Mouse (Mus musculus) lung, postnatal 14 days (tissue): ENCODE data around the gene 1700028K03Rik.

Experiments
- DNase-seq: peaks from one replicate; pipeline ENCODE4 v3.0.0; 2021

The 1700028K03Rik gene

DNA sequence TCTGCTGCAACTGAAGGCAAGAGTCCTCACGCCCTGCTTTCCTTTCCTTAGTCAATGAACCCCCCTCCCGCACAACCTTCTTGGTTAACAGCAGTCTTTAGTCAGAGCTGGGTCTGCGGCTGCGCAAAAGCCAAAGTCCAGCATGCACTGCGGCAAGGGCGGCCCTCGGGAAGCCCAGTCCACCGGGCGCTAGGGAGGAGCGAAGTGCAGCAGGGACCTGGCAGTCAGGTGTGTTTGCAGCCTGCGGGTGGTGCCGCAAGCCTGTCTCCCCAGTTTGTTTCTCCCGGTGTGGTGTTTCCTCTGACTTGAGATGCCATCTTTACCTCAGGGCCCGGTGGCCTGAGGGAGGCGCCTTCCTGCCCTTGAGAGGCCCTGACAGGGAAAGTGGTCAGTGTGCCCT, at the start of gene 1700028K03Rik:
1700028K03Rik (plus strand) TSS at position 129 of the 400 bp plus-strand sequence.
- no peak for DNase-seq

DNA sequence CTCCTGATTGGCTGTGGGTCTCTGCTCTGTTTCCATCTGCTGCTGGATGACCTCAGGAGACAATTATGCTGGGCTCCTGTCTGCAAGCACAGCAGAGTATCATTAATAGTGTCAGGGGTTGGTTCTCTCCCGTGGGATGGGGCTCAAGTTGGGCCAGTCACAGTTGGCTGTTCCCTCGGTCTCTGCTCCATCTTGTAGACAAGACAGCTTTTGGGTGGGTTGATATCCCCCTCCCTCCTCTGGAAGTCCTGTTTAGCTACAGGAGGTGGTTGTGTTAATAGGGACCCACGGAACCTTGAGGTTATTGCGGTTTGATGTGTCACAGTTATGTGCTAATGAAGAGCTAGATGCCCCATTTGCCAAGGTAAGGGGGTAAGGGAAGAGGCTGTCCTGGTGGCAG, 45.5 kb upstream of the 1700028K03Rik start:
- DNase-seq, result no peak

DNA sequence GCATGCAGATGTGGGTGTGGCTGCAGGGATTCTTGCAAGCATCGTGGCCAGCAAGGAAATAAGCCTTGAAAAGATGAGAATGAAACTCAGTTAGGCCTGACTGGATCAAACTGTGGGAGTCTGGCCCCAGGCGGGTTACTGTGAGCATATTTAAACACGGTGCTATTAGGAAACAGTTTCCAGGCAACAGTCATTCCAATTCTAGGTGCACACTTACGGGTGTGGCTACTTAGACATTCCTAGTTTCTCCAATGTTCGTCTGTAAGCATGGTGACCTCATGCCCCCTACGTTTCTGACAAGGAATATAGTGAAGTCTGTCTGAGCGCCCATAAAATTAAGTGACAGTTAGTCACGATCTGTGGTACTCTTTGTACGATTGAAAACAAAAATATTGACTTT, 43.5 kb upstream of the 1700028K03Rik start:
- DNase-seq, result no peak

DNA sequence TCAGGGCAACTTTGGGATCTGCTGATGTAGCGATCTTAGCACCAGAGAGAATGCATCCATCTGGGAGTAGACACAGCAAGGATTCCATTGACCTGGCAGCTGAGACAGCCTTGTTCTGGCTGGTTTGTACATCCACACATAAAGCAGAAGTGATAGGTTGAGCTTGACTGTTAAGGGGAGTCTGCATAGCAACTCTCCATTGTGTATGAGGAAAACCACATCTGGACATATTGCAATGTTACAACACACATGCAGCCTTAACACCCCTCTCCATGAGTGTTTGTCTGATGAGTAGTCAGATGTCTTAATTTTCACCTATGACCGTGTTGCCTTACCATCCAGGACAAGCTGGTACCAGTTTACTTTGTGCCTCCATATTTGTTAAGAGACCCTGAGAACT, 42.0 kb upstream of the 1700028K03Rik start:
- no peak for DNase-seq

DNA sequence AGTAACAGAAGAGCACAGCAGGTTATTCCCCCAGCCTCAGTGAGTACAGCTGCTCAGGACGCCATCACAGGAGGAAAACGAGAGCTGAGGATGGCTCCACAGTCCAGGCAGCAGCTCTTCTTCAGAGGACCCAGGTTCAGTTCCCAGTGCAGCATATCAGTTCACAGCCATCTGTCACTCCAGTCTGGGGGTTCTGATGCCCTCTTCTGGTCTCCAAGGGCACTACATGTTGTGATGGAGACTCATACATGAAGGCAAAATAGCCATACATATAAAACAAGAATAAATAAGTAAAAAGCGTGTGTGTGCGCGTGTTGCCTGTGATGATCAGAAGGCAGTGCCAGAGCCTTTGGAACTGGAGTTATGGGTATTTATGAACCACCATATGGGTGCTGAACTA, 39.8 kb upstream of the 1700028K03Rik start:
- DNase-seq, result no peak

DNA sequence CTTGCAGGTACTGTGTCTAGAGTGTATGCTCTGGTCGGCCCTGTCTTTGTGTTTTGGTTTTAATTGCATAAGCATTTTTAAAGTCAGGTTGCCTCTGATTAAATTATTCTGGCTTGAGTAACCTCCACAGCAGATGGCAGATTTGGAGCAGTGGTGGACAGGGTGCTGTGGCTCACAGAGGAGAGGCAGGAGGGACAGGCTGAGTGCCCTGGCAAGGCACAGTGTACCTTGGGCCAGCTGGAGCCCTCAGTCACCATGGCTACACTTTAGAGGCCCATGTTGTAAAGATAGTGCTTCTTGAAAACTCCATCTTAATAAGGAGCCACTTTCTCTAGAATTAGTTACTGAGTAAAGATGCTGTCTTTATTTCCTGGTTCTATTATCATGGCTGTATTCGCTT, 38.5 kb upstream of the 1700028K03Rik start:
- no peak for DNase-seq

DNA sequence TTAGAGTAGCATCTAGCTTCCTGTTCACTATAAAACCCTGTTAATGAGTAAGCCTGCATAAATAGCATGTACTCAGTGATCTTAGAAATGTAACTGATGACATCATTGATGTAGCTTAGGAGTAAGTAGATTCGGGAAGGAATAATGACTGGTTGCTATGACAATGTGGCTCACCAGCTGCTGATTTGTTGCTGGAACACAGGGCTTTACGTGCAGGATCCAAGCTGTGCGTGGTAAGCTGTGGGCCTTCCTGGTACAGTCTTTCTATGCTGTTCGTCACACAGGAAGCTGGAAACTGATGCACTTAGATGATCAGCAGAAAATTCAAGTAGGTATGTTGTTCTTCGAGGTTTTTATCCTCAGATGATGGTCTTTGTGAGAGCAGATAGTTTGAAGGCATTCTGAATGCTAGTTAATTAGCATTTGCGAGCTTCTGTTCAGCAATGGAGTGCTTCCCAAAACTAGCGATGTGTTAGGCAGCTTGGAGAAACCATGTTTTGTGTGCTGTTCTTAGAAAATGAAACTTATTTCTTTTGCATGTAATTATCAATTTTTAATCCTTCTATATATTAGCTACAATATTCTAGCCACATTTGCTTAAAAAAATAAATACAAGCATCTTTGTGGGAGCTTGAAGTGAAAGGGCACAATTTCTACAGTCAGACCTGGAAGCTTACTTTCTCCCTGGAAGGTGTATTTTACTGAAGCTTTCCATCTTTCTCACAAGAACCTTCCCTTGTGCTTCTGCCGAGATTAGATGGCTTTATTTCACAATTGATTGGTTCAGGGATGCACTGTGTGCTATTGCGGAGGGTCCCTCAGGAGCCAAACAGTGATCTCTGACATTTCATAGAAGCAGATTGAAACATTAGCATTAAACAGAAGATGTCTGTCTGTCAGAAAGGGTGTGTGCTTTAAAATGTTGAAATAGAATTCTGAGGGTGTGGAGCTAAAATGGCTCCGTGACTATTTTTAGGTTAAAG, 36.7 kb upstream of the 1700028K03Rik start:
- DNase-seq, result no peak

DNA sequence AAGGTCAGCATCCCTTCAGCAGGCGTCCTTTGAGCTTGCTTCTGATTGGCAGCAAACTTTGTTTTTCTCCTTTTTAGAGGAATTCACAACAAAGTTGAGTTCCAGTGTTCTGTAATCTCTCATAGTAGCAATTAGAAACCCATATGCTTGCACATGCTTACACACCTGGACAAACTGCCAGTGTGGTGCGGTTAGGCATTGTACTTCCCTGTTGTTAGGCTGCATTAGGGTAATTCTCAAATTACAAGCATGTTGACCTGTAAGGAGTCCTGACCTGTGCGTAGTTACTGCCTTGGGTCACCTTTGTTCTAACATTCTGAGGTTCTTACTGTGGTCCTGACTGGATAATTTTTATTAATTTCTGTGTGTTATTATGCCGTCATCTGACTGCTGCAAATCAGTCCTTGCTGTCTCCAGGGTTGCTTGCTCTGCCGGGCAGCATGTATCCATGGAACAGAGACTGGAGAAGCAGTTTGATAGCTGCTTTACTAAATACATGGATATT, 35.7 kb upstream of the 1700028K03Rik start:
- no peak for DNase-seq

DNA sequence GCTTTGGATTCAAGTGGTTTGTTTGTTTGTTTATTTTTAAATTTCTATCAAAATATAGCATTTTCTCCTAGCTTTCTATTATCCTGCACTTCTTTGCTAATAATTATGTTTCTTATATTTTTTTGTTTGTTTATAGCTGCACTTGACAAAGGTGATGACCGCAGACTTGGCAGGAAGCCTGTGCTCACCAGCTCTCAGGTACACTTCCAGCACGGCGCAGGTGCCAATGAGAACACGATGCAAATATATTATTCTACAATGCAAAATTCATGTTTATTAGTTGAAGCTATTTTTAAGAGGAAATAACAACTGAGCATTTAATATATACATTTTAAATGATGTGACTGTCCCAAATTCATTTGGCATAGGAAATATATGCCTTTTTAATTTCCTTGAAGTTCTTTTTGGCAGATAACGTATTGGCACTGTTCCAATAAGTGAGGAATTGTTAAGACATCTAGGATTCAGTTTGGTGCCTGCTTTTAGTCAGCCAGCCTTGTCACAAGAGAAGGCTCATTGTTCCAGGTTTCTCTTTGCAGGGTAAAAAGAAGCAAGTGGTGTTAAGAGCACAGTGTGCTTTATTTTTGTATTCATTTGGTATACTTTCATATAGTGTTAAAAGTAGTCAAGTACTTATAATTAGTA, 34.5 kb upstream of the 1700028K03Rik start:
- no peak for DNase-seq

DNA sequence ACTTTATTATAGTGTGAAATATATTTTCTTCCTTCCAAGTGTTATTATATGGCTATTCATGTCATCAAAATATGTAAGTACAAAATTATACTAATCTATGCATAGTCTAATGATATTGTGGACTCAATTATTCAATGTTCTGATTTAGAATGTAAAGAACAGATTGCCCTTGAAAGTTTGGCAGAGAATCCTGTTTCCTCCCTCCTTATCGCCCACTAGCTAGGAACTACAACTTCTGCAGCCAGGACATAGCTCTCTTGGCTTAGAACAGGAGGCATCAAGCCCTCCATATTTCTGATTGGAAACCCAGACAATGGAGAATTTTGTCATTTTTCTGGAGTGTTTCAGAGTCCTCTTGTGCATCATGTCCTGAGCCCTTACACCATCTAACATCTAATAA, 33.8 kb upstream of the 1700028K03Rik start:
- no peak for DNase-seq

DNA sequence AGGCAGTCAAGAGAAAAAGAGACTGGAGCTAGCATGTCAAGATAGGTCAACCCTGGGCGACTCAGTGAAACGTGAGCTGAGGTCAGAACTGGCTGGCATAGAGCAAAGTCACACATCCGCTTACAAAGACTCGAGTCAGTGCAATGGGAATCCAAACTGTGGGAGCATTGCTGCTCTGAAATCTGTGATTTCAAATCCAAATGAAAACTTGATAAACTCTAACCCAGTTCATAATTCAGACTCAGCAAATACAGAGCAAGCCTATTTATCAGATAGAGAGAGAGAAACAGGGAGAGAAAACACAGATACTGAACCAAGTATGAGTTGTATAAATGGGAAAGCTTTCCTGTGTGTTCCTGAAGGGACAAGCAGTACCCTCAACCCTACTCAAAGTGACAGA, 27.2 kb upstream of the 1700028K03Rik start, which contains the start of gene Gm42669:
Gm42669 (plus strand) TSS at position 301 of the 400 bp plus-strand sequence.
- no peak for DNase-seq

DNA sequence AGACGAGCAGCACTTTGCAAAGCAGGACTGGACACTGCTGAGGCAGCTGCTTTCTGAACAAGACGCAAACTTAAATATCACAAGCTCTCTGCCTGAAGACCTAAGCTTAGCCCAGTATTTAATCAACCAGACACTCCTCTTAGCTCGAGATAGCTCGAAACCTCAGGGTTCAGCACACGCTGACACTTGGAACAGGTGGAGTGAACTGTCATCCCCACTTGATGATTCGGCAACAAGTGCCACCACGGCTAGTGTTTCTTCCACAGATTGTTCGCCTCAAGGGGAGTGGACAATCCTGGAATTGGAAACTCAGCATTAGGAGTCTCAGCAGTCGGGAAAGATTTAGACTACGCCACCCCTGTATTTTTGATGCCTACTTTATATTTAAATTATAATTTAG, 24.0 kb upstream of the 1700028K03Rik start:
- no peak for DNase-seq

DNA sequence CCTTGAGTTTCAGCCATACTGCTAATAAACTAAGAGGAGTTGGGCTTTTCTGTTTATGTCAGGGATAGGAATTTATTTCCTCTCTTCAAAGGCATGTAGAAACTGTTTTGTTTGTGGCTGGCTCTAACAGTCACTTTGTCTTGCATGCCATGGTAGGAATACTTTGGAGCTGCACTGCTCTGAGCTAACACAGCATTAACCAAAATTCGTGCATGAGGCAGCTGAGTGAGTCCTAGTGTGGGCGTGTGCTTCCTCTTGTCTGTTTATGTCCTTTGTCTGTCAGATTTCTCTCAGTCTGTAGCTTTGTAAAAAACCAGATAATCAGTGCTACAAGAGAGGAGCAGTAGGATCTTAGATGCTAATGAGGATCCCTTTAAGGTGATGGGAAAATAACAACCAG, 23.2 kb upstream of the 1700028K03Rik start:
- DNase-seq, result no peak

DNA sequence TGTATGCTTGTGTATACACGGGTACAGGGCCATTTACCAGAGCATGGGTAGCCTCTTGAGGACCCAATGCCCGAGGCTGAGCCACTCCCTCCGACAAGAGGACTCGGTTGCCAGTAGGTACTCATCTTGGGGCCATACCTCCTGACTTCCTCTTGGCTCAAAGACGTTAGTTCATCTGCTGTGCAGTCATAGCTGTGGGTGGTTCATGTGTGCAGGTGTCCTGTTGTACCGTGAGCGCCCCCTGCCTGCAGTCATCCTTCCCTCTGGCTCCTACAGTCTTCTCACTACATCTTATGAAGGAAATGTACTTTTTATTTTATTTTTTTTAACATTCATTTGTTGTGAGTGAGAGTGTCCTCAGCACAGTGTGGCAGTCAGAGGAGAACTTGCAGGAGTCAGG, 20.9 kb upstream of the 1700028K03Rik start:
- peak; percentile 71 for DNase-seq

DNA sequence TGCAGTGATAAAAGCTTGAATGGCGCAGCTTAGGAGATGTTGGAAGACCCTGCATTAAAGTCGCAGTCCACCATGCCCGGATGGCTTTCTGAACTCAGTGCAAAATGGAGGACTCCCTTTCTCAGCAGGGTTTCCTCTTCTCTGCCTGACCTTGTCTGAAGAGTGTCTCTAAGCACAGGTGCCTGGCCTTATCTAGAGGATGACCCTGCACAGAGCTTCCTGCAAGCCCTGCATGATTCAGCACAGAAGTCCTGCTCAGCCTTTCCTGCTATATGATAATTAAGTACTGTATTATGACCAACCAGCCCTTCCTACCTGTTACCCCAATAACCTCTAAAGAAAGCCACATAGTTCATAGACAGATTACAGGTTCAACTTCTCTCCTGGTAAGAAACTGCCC, 19.1 kb upstream of the 1700028K03Rik start:
- DNase-seq, result no peak

DNA sequence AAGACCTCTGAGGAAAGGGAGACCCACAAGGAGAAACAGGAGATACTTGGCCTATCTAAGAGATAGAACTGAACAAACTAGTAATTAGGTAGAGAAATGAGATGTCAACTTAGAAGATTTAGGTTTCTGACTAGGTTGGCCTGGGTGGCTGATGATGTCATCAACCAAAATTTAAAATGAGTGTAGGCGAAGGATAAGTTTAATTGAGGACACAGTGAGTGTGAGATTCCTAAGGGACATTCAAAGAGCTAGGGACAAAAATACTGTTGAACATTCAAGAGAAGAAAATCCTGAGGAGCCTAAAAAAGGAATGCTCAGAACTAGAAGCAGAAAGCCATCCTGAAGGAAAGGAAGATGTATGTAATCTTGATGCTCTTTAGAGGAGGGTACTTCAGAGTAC, 18.4 kb upstream of the 1700028K03Rik start:
- no peak for DNase-seq

DNA sequence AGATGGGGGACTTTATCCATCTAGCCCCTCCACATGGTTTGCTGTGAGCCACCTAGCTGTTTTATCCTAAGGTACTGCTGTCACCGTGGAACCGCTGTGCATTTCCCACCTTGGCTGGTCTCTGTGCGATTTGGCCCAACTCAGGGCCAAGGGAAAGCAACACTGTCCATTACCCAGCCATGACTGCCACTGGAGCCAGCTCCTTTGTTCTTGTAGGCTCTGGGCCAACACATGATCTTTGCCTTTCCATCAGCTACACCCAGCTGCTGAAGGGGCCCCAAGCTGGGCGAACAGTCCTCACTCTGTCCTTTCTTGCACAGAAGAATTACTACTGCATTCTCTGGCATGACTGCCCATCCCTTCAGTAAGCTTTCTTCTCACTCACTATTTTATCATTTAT, 15.9 kb upstream of the 1700028K03Rik start:
- no peak for DNase-seq

DNA sequence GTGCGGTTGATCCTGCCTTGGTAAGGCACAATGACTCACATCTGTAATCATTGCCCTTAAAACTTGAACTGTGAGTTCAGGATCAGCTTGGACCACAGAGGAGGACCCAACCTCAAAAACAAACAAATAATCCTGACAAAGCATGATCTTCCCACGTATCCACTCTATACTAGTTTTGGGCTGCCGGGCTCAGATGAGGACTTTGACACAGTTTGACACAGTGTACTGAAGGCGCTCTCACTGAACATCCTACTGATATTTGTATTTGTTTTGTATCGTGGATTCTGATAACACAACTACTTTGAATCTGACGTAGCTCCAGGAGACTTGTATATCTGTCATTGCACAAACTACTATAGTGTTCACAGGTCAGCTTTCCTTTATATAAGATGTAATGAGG, 13.1 kb upstream of the 1700028K03Rik start:
- DNase-seq, result no peak

DNA sequence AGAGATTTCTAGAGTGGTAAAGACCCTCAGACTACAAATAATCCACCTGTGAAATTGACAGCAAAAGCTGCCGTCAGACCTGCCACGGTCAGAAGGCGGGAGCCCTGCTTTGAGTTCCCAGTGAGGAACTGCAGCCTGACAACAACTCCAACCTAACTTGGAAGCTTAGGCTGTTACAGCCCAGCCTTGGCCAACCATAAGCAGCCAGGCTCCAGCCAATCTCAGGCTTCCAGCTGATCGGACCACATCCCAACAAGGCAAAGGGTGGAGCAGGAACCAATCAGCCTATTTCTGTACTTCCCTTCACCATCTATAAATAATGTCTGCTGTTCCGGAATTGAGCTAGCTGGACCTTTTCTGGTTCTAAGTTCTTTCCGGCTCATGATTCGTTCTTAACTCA, 12.6 kb upstream of the 1700028K03Rik start:
- peak; percentile 3 for DNase-seq

DNA sequence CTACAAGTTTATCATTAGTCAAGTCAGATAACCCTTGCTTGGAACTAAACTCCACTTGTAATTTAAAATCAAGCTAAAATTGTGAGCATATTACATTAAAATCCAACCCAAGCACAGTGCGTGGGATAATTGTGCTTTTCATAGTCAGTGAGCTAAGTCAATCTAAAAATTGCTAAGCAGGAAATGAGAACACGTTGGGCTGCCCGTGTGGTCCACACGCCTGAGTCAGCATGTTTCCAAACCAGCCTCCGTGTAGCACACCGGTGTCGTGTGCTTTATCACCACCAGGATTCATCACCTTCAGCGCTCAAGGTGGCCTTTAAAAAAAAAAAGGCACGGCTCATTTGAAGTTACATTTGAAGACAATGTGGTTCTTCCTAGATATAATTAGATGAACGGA, 10.2 kb upstream of the 1700028K03Rik start:
- DNase-seq, result no peak

DNA sequence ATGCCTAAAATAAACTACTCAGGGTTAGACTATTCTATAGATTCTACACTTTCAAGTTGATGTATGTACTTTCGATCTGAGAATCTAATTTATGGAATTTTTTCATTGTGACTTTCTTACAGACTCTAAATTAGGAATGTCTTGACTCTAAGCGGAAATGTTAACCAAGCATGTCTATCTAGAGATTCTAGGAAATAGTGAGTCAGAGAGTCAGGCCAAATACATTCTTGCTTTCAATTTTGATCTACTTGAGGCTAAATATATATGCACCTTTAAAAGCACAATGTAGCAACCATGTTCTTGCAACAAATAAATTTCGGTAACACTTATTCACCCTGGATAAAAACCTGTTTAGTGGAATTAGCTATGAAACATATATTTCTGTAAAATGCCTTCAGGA, 5.7 kb upstream of the 1700028K03Rik start:
- DNase-seq, result no peak

DNA sequence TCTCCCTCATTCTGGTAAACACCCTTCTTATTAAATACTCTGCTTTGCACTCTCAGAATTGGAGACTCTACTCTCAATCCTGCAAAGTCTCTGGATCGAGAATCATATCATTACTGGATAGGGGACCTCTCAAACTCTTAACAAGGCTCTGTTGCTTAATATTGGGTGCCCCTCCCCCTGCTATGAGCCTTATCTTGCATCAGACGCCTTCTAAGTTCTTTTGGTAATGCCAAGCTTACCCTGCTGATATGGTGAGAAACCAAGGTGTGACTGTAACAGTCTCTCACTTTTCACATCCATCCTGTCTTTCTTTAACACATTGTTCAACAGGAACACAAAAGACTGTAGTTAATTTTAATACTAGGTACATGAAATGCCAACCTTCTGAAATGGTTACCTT, 919 bp upstream of the 1700028K03Rik start:
- DNase-seq, result no peak

DNA sequence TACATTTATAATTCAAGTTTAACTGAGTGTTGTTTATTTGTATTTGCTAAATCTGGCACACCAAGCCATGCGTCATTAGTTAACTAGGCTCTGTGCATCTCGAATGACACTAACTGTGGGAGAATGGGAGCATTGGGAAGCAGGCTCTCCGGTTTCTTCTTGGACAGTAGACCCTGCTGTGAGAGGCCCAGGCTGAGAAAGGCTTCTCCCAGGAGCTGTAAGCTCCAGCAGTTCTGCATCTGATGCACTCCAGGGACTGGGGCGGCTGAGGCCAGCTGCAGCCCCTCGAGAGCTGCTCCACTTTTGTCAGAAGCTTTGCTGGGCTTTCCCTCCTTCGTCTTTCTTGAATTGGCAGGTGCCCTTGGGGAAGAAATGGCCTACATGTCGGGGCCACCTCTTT, 7.2 kb downstream of the 1700028K03Rik start:
- DNase-seq, result no peak

DNA sequence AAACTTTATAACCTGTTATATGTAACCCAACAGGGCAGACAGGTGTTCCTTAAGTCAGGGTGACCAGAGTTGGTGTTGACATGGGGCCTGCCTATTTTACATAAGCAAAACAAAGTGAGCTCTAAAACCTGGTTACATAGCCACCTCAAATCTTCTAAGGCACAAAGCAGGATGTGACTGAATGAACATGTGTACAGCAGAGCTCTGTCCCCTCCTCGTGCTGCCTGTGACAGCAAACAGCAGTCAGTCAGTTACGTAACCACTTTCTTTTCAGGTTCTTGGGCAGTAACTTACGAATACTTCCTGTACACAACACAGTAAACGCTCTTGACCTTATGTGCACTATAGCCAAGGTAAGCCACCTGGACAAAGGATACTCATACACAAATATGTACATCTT, 11.4 kb downstream of the 1700028K03Rik start:
- no peak for DNase-seq
